Mouse (Mus musculus): Measurements from ENCODE around the gene Gm42372.
A peak's percentile ranks its signal among the peaks of the same experiment; 100 is the strongest.

Gm42372 gene

DNA sequence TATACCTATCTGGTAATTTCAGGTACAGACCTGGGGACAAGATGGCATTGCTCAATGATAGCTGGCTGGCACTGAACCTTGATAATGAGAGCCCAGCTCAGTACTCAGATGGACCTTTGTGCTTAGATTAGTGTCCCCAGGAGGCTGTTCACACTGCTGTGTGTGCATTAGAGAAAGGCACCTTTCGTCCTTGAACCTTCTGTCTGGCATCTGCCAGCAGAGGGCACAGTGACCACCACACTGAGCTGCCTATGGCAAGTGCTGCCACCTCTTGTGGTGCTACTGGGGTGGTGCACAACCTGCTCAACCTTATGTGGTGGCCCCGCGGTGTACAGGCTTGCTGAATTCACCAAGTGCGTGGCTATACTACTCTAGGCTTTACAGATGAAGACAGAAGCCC, 24.4 kb downstream of the Gm42372 start:
- DNase-seq = peak; percentile 30 to 46

DNA sequence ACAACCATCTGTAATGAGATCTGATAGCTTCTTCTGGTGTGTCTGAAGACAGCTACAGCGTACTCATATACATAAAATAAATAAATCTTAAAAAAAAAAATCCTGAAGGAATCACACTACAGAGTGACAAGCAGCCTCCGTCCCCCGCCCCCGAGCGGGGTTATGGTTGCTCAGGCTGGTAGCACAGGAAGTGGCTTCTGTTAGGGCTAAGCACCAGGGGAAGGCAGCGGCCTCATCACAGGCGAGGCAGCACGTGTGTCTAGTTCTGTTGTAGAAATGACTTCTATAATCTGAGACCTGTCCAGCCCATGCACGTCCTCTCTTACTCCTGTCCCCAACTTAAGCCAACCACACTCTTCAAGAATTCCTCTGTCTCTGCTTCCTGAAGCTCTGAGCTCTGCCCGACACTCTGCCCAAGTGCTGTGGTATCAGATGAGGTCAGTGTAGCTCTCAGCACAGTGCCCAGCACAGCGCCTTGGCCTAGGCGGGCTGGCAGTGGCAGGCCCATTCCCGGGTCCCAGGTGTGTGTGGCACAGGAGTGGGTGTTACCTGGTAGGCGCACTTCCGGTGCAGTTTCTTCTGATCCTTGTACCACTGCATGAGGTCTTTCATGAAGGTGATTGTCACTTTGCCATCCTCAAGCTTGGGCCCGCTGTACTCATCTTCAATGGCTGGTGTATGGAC, 26.6 kb downstream of the Gm42372 start:
- DNase-seq = no peak

DNA sequence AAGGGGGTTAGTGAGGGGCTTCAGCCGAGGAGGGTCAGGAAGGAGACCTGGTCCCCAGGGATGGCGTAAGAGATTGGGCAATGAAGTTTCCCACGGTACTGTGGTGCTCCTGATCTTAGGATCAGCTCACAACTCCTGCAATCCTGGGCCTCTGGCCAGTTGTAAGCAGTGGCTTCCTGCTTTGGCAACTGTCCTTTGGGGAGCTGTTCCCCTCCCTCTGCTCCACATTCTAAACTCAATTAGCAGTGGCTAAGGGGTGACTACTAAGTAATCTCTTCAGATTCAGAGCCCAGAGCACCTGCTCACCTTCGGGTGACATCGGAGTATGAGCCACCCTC, 27.1 kb downstream of the Gm42372 start:
- peak in 1 of 2 experiments; percentile 36 for DNase-seq

- DNase-seq = no peak
Observed at GRCm38 (mm10) chr7:17011909-17012590, 29.2 kb downstream of the Gm42372 start.

DNA sequence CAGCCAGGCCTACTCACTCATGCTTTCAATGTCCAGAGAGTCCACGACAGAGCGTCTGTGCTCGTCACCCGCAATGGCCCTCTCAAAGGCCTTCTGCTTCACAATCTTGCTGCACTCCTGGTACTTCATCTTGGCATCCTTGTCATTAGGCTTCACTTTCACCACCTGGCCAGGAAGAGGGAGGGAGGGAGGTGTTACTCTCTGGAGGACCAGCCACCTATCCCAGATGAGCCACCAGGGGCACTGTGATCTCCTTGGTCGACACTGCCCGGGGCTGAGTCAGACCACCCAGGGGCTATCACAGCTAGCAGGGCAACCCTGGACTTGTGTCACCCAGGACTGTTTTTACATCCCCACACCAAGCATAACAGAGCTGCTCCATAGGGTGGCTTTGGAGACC, 32.5 kb downstream of the Gm42372 start:
- no peak for DNase-seq

DNA sequence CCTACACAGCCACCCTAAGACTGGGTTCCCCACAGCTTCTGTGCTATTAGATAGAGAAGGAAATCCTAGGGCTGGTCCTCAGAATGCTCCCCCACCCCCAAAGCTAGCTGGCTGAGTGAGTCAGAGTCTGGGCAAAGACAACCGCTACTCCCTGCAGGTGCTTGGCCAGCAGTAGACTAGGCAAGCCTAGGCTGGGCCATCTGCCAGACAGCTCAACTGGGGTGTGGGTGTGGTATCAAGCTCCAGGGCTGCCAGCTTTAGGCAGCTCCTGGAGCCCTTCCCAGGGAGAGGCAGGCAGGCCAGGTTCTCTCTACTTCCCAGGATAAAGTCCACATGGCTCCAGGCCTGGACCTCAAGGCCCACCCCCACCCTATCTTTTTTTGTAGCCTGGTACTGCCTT, 34.1 kb downstream of the Gm42372 start:
- DNase-seq = peak; percentile 77 to 87

DNA sequence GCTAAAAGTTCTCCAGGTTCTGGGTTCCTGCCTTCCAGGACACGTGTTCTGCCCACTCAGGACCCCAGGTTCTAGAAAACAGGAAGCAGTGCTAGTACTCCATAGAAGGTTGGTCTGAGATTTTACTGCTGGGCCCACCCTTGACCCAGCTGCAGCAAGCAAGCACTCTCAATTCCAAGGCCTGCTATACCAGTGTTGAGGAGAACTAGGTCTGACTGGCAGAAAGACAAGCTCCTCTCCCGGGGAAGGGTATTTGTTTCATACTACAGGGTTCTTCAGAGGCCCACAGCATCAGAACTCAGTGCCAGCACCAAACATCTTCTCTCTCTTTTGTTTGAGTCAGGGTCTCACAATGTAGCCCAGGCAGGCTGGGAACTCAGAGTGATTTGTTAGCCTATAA, 35.0 kb downstream of the Gm42372 start:
- DNase-seq = no peak

- DNase-seq = no peak
Observed at GRCm38 (mm10) chr7:17019426-17020166, 36.7 kb downstream of the Gm42372 start.

DNA sequence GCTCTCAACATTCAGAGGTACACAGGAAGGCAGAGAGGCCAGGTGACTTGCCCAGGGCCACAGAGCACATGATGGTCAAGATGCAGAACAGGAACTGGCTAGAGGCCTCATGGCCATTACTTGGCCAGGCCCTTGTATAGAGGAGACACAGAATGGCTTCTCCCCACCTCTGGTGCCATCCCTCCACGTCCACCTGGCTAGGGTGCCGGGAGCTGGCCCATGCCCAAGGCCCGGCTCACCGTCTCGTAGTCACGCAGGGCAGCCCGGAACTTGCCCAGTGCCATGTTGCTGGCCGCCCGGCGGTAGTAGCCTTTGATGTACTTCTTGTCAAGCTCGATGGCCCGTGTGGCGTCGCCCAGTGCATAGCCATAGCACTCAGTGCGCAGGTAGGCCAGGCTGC, 39.3 kb downstream of the Gm42372 start:
- DNase-seq = no peak

DNA sequence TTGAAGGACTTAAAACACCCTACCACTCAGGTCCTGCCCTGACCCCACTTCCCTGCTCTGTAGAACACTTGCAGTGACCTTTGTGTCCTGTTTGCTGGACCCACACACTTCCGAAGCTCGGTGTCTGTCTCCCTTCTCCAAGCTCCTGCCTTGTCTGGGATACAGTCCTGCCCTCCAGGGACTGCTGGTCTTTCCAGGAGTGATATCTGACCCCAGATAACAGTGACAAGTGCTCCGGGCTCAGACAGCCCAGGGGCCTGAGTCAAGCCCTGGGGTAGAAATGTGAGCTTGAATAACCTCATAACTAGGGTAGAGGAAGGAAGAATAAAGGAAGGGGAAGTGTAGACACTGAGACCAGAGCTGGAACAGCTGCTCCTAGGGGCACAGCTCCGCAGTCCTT, 40.8 kb downstream of the Gm42372 start:
- DNase-seq = no peak

GRCm38 (mm10) chr7:17024141-17024540, 41.3 kb downstream of the Gm42372 start:
- DNase-seq = peak; percentile 68 to 74

DNA sequence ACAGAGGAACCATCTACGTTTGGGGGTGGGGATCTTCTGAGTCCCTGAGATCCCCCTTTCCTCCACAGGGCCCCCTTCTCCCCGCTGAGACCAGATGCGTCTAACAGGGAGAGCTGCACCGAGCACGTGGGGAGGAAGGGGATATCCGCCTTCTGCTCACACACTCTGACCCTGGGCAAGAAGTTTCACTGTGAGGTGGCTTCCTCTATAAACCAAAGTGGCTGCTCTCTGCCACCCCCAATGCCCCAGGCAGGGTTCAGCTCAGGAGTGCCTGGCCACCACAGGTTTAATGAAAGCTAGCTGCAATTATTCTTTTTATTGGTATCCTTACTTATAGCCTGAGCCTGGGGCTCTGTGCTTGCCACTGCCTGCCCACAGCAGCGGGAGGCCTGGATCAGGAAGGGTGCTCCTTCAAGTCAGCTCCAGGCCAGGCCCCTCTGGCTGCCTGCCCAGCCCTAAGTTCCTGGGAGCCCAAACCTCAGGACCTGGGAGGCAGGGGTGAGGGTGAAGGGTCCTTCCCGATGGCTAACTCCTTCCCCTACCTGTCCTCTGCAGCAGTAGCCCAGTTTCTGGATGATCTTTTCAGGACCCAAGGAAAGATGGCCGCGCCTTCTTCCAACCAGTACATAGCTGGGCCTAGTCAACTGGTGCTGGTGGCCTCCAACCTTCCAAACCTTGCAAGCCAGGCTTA, 42.1 kb downstream of the Gm42372 start:
- DNase-seq = peak; percentile 45 to 70

DNA sequence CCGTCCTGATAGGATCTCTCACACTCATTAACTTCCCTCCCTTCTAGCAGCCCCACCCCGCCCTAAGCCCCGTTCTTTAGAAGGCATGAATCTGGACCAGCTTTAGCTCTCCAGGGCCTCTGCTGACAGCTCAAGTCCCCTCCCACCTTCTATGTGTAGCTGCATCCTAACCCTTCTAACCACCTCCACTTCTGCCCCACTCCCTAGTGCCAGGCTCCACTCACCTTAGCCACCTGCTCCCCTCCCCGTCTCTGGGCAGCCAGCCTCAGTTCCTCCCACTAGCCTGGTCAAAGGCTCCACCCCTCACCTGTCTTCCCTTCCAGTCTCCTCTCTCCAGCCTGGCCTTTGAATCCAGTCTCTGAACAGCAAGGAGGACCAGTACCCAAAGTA, 42.6 kb downstream of the Gm42372 start:
- DNase-seq = no peak

- no peak for DNase-seq
Observed at GRCm38 (mm10) chr7:17025896-17026622, 43.2 kb downstream of the Gm42372 start.

DNA sequence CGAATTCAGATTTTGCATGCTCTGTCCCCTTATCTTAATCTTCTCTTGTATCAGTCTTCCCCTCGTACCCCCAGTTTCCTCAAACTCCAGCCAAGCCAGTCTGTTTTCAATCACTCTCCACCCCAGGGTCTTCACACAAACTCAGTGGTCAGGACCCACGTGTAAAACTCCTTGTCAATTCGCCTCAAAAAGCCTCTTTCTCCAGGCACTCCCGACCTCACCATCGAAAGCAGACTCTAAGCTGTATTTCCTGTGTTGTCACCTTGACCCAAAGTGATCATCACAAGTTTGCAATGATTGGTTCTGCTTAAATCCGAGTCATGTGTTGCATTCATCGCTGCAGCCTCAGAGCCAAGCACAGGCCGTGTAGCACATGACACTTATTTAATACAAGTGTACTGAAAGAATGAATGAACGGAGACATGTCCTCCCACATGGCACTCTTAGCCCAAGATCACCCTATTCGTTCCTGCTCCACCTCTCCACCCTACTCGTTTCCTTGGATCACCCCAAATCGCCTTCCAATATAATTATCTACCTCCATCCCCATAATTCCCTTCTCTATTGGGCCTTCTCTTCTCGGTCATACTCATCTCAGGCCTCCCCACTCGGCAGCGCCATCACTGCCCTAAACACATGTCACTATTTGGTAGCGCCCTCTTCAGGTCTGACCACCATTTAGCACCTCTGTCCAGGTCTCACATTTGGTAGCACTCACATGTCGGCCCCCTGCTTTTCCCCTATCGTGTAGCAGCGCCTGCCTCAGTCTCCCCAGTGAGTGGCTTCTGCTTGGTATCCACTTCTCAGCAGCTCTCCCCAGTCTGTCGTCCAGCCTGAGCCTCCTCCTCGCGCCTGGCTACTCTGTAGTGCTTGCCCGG, 44.1 kb downstream of the Gm42372 start:
- DNase-seq = no peak

DNA sequence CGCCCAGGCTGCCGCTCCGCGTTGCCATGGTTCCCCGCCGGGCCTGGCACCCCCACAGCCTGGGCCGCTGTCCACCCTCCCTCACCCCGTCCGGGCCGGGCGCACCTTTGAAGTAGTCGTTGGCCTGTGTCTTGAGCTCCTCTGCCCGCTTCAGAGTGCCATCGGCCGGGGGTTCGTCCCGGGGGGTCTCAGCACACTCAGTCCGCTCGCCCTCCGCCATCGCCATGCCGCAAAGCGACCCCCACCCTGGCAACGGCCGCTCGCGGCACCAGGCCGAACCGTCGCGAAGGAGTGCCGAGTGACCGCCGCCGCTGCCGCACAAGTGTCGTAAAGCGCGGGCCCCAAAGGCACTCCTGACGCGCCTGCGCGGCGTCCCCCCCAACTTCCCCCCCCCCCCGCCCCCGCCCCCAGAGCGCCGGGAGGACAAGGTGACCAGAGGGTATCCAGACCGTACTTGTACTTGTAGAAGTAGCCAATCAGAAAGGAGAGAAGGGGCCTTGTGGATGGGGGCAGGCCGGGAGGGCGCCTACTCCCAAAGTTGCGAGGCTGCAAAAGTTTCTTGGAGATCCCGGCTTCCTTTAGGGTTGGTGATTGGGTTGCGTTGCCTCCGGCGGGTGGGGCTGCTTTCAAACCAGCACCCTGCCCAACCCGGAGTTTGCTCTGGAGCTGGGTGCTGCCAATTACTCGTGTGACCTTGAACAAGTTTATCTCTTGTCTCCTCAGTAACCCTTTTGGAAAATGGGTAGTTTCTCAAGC, 44.9 kb downstream of the Gm42372 start, which contains the start of gene Ppp5c:
TSS of gene Ppp5c (minus strand) at position 337 of the 756 bp plus-strand sequence.
- DNase-seq = peak; percentile 94 to 97

- DNase-seq = no peak
Observed at GRCm38 (mm10) chr7:17028923-17029322, 46.0 kb downstream of the Gm42372 start.

DNA sequence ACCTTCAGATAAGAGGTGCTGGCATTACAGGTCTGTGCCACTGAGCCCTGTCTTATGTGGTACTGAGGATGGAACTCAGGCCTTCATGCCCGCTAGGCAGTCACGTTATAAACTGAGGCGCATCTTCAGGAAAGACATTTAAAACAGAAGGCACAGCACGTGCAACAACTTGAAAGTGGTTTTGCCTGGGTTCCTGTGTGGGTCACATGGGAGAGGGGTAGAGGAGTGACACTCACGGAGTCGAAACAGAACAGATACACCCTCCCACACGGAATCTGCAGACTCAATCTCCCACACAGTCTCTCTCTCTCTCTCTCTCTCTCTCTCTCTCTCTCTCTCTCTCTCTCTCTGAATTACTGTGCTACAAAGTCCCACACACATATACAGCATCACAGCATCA, 47.4 kb downstream of the Gm42372 start:
- DNase-seq = no peak

All from lung, postnatal 4 days (tissue).